Mouse (Mus musculus) liver, adult 2 months (tissue): ENCODE measurements around the gene Cap2. TPM values are rescaled to one million over a fixed set of nuclear protein-coding genes. Genes with fewer than 3 reads are reported as not detected.

Experiments used
- DNase-seq: peaks from one replicate; pipeline ENCODE4 v3.0.0-alpha.2; 2011; ENCODE audit warnings: low read depth, low spot score; ENCODE audit errors: extremely low read depth
- H3K27ac ChIP-seq: fragments of 200-500 bp; replicated peaks from 2 replicates; pipeline ENCODE4 v1.5.1; 2012; ENCODE audit warnings: low read depth, mild to moderate bottlenecking, control low read depth, inconsistent platforms, low read length; ENCODE audit not compliant: insufficient read depth
- H3K27me3 ChIP-seq: fragments of 200-500 bp; 2 replicates; pipeline ENCODE4 v1.6.1; 2012; ENCODE audit warnings: mild to moderate bottlenecking, moderate library complexity, low read length, inconsistent platforms; ENCODE audit not compliant: control insufficient read depth, insufficient read depth
- H3K36me3 ChIP-seq: fragments of 200-500 bp; 2 replicates; pipeline ENCODE4 v1.6.1; 2012; ENCODE audit warnings: low read length, inconsistent platforms; ENCODE audit not compliant: control insufficient read depth, insufficient read depth
- H3K4me1 ChIP-seq: fragments of 200-500 bp; 2 replicates; pipeline ENCODE4 v1.6.1; 2011; ENCODE audit warnings: low read length; ENCODE audit not compliant: control insufficient read depth, insufficient read depth
- H3K4me3 ChIP-seq: fragments of 200-500 bp; 2 replicates; pipeline ENCODE4 v1.5.1; 2011; ENCODE audit warnings: low read depth, mild to moderate bottlenecking, control low read depth, low read length, moderate library complexity; ENCODE audit not compliant: insufficient read depth
- H3K79me2 ChIP-seq: fragments of 200-500 bp; 2 replicates; pipeline ENCODE4 v1.6.1; 2012; ENCODE audit warnings: inconsistent platforms, mild to moderate bottlenecking, low read length, moderate library complexity; ENCODE audit not compliant: control insufficient read depth, insufficient read depth
- H3K9ac ChIP-seq: fragments of 200-500 bp; 2 replicates; pipeline ENCODE4 v1.6.1; 2012; ENCODE audit warnings: low read depth, mild to moderate bottlenecking, control low read depth, inconsistent platforms, low read length
- CTCF ChIP-seq: fragments of 200-500 bp; IDR thresholded peaks from 2 replicates; pipeline ENCODE4 v1.5.1; 2011; ENCODE audit warnings: low read depth, low read length, control low read depth
- POLR2A ChIP-seq: fragments of 200-500 bp; IDR thresholded peaks from 2 replicates; pipeline ENCODE4 v1.6.1; 2011; ENCODE audit warnings: low read length, control low read depth; ENCODE audit not compliant: insufficient read depth; ENCODE audit errors: extremely low read depth
- WGBS: fragments of 180-500 bp; shearing (Covaris S2); methylation state at CpG from one replicate; pipeline ENCODE4 v1.1.7; 2018; 5-methylcytosine and 5-hydroxymethylcytosine counted together
- polyA plus RNA-seq: library from polyadenylated mRNA; depleted of rRNA; stranded (reverse); fragments of >200 nt; gene quantifications from 2 replicates; pipeline ENCODE4 v1.2.3, GENCODE M21; 2012; rRNA removed
- total RNA-seq: library from RNA; depleted of rRNA; stranded (reverse); fragments of >200 nt; gene quantifications from 2 replicates; pipeline ENCODE4 v1.2.3, GENCODE M21; 2014; rRNA removed

Cap2 gene
- total and polyA plus RNA-seq, 2 experiments = 0.09 TPM; not detected in 1

GRCm38 (mm10) chr13:46695296-46695908 lies 193.8 kb downstream of the Cap2 start:
- H3K4me3 ChIP-seq = no peak overlapping the region
- H3K79me2 ChIP-seq = no peaks in the 10 kb centered on the region; the same call in 1 of the 2 replicates
- no peak overlapping the region for H3K27ac ChIP-seq
- no peaks in the 10 kb centered on the region for H3K27me3 ChIP-seq
- no peak overlapping the region for H3K9ac ChIP-seq
- peaks cover 4% of the 10 kb centered on the region for H3K4me1 ChIP-seq
- H3K36me3 ChIP-seq = peaks cover 32% of the 10 kb centered on the region
- WGBS = 47% methylated on average over 1 of the region's 1 CpGs
- DNase-seq = peak; percentile 83
- TF ChIP-seq POLR2A (no peak), CTCF (no peak)

GRCm38 (mm10) chr13:46695932-46696331 lies 194.3 kb downstream of the Cap2 start:
- H3K9ac ChIP-seq = no peak overlapping the region
- no peak overlapping the region for H3K4me3 ChIP-seq
- peaks cover 34% of the 10 kb centered on the region for H3K36me3 ChIP-seq
- DNase-seq = peak; percentile 25
- H3K4me1 ChIP-seq = peaks cover 4% of the 10 kb centered on the region
- H3K79me2 ChIP-seq = no peaks in the 10 kb centered on the region; the same call in 1 of the 2 replicates
- TF ChIP-seq CTCF (no peak), POLR2A (no peak)
- no peak overlapping the region for H3K27ac ChIP-seq
- WGBS = 75% methylated on average over 1 of the region's 1 CpGs
- no peaks in the 10 kb centered on the region for H3K27me3 ChIP-seq

GRCm38 (mm10) chr13:46696788-46697187 lies 195.1 kb downstream of the Cap2 start:
- no peak overlapping the region for H3K4me3 ChIP-seq
- peaks cover 34% of the 10 kb centered on the region for H3K36me3 ChIP-seq
- H3K9ac ChIP-seq = no peak overlapping the region
- H3K4me1 ChIP-seq = peaks cover 4% of the 10 kb centered on the region
- 97% methylated on average over 2 of the region's 2 CpGs for WGBS
- no peak overlapping the region for H3K27ac ChIP-seq
- no peaks in the 10 kb centered on the region for H3K27me3 ChIP-seq
- H3K79me2 ChIP-seq = no peaks in the 10 kb centered on the region; the same call in 1 of the 2 replicates
- no peak for DNase-seq
- TF ChIP-seq POLR2A = no peak
- no peak for TF ChIP-seq CTCF

- no peak overlapping the region for H3K4me3 ChIP-seq
- H3K36me3 ChIP-seq = peaks cover 22% of the 10 kb centered on the region
- DNase-seq = no peak
- no peaks in the 10 kb centered on the region for H3K27me3 ChIP-seq
- TF ChIP-seq CTCF (no peak), POLR2A (no peak)
- 95% methylated on average over 1 of the region's 1 CpGs for whole genome bisulfite sequencing
- no peak overlapping the region for H3K9ac ChIP-seq
- H3K79me2 ChIP-seq = no peaks in the 10 kb centered on the region; the same call in 1 of the 2 replicates
- H3K27ac ChIP-seq = no peak overlapping the region
- H3K4me1 ChIP-seq = peaks cover 4% of the 10 kb centered on the region
Observed at GRCm38 (mm10) chr13:46699372-46699771, 197.7 kb downstream of the Cap2 start.

Other genes with a start within 250 kb of the Cap2 start
- gene Stmnd1, start 228.1 kb upstream of the Cap2 start, total RNA-seq = not detected in 2 replicates
- gene Stmnd1, start 228.1 kb upstream of the Cap2 start, polyA plus RNA-seq = not detected in 2 replicates
- gene Rbm24, start 83.4 kb upstream of the Cap2 start, total RNA-seq = 0.07 and 0.18 TPM in 2 replicates
- gene Rbm24, start 83.4 kb upstream of the Cap2 start, polyA plus RNA-seq = 0.20 TPM in 1 of 2 replicates, not detected in the other
- 38.7 and 39.3 TPM in 2 replicates for gene Fam8a1, start 167.7 kb downstream of the Cap2 start, total RNA-seq
- 16.5 and 19.2 TPM in 2 replicates for gene Fam8a1, start 167.7 kb downstream of the Cap2 start, polyA plus RNA-seq
- 25.6 and 28.8 TPM in 2 replicates for gene Nup153, start 226.1 kb downstream of the Cap2 start, total RNA-seq
- gene Nup153, start 226.1 kb downstream of the Cap2 start, polyA plus RNA-seq = 13.8 and 25.0 TPM in 2 replicates